Mouse (Mus musculus) adrenal gland, adult 10 weeks (tissue): ENCODE results near the gene Cyp2j9. TPM values are rescaled to one million over a fixed set of nuclear protein-coding genes. Genes with fewer than 3 reads are reported as not detected.

ENCODE experiments used
- polyA plus RNA-seq: library from polyadenylated mRNA; stranded (reverse); fragments of 350-450 nt; fragmentation: Illumina TruSeq; extraction: RNeasy Lipid Tissue Mini Kit (QIAGEN cat#74804); gene quantifications from one replicate; pipeline ENCODE4 v1.2.3, GENCODE M21; 2014; ENCODE audit warnings: low read depth, low replicate concordance

The Cyp2j9 gene
- 5.0 TPM for polyA plus RNA-seq

GRCm38 (mm10) chr4:96590911-96591790 lies at the start of gene Cyp2j9:
TSS of gene Cyp2j9 (minus strand) at chr4:96591578.

GRCm38 (mm10) chr4:96553133-96553819 lies 38.1 kb downstream of the Cyp2j9 start, which contains the start of gene Cyp2j6:
TSS of gene Cyp2j6 (minus strand) at chr4:96553661.

Other genes starting within 250 kb of the Cyp2j9 start
- not detected for gene Cyp2j11, start 242.9 kb downstream of the Cyp2j9 start, polyA plus RNA-seq
- gene Cyp2j8, start 84.2 kb downstream of the Cyp2j9 start, polyA plus RNA-seq: not detected
- gene Cyp2j6, start 37.9 kb downstream of the Cyp2j9 start, polyA plus RNA-seq: 40.9 TPM
- gene Cyp2j5, start 72.6 kb upstream of the Cyp2j9 start, polyA plus RNA-seq: not detected
- not detected for gene Gm12695, start 193.6 kb upstream of the Cyp2j9 start, polyA plus RNA-seq